Mouse (Mus musculus): Measurements from ENCODE around the gene Tmem107. TPM values are rescaled to one million over a fixed set of nuclear protein-coding genes. Genes with fewer than 3 reads are reported as not detected.

Tmem107 gene
- polyA plus RNA-seq, 1 experiment from 2014 or later: 47.6 TPM

DNA sequence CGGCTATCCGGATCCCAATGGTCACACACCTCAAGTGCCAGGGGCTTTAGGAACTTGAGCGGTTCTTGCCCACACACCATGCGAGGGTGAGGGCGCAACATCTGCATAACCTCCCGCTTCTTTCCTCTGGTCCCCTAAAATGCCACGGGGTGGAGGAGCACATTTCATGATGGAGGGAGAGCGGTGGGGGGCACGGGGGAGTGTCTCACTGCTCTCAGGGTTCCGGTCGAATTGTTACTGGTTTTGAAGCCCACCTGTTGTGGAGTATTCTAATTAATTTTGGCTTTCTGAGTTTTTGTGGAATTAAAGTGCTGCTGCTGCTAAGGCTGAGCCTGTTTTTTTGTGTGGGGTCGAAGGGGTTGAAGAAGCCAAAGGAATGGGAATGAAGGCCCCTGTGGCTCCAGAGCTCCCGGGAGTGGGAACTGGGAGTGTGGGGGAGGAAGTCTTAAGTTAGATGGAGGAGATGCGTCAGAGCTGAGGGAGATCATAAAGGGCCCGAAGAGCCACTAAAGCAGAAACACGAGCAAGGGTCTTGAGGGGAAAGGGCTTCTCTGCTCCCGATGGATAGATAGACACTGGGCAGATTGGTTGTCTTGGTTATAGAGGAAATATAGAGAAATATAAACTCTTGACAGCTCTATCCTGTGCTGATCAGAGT lies 9.2 kb upstream of the Tmem107 start:
- Histone ChIP-seq H3K4me2 (replicated peaks) (peak overlapping the region; percentile 93), H3K9me3 (no peaks in the 10 kb centered on the region), H3K27me3 (replicated peaks) (no peaks in the 10 kb centered on the region), H3K4me3 (replicated peaks) (peak overlapping the region; percentile 89), H3K27ac (no peak overlapping the region; the same call in 1 of the 2 replicates), H3K4me1 (replicated peaks) (peaks cover 28% of the 10 kb centered on the region), H3K9ac (peak overlapping the region; percentile 81), H3K36me3 (no peaks in the 10 kb centered on the region)
- no peak for ATAC-seq
- 16% methylated on average over 17 of the region's 17 CpGs for WGBS

GRCm38 (mm10) chr11:69062194-69062760 lies 8.3 kb upstream of the Tmem107 start:
- H3K9me3 ChIP-seq: no peaks in the 10 kb centered on the region
- 0 out of 2 replicates have a peak overlapping the region, but pooled peaks have one; percentile 29 for H3K9ac ChIP-seq
- peak overlapping the region; percentile 93 for H3K4me2 ChIP-seq (replicated peaks)
- ATAC-seq: no peak
- H3K4me1 ChIP-seq (replicated peaks): peaks cover 34% of the 10 kb centered on the region
- no peaks in the 10 kb centered on the region for H3K27me3 ChIP-seq (replicated peaks)
- peak overlapping the region; percentile 67 for H3K27ac ChIP-seq
- WGBS: under 1% methylated on average over 17 of the region's 17 CpGs
- no peaks in the 10 kb centered on the region for H3K36me3 ChIP-seq
- H3K4me3 ChIP-seq (replicated peaks): peak overlapping the region; percentile 66

DNA sequence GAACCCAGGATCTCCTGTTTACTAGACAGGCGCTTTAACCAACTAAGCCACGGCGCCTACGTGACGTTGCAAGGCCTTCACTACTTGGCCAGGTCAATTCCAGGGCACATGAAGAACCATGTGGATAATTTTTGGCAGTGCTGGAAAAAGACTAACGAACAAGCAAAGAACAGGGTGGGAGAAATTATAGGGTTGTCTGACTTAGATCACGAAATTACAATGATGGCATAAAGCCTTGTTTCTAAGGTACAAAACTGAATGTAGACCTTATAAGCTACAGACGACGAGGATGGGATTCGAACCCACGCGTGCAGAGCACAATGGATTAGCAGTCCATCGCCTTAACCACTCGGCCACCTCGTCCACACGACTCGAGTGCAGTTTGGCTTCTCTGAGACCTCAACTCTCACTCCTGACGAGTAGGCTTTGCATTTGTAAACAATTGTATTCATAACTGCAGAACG lies 7.8 kb upstream of the Tmem107 start:
- Histone ChIP-seq H3K27me3 (replicated peaks) (no peaks in the 10 kb centered on the region), H3K9ac (0 out of 2 replicates have a peak overlapping the region, but pooled peaks have one; percentile 29), H3K9me3 (no peaks in the 10 kb centered on the region), H3K27ac (peak overlapping the region; percentile 67; the same call in 1 of the 2 replicates), H3K4me2 (replicated peaks) (peak overlapping the region; percentile 55), H3K4me3 (replicated peaks) (peak overlapping the region; percentile 66), H3K4me1 (replicated peaks) (peaks cover 39% of the 10 kb centered on the region), H3K36me3 (no peaks in the 10 kb centered on the region)
- peak; percentile 66 for ATAC-seq
- WGBS: under 1% methylated on average over 19 of the region's 19 CpGs

DNA sequence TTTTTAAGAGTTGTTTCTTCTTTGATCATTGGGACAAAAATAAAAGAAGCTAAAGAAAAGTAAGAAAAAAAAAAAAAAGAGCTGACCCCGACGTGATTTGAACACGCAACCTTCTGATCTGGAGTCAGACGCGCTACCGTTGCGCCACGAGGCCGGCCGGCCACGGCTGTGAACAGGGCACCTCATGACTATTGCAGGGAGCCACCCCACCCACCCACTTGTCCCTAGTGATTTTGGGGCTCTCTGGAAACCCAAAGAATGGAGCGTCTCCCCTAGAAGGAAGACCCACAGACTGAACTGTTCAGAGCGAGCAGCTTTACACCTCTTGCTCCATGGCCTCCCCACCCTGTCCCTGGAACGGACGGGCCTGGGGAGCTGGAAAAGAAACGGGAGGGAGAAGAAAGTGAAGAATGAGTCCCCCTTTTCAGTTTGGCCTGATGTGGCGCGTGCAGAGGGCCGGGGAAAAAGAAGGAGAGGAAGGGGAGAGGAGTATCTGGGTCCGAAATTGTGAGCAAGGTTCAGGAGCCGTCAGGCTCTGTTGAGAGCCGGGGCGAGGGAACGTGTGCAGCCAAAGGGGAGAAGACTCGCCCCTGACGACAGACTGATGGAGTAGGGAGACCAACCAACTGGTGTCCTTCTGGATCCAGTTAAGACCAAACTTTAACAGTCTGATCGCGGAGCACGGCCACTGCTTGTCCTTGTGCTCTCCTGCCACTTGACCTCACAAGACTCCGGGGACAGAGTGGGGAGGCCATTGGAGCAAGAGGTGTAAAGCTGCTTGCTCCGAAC lies 7.0 kb upstream of the Tmem107 start:
- peak overlapping the region; percentile 65 for H3K4me2 ChIP-seq (replicated peaks)
- no peaks in the 10 kb centered on the region for H3K36me3 ChIP-seq
- no peaks in the 10 kb centered on the region for H3K9me3 ChIP-seq
- no peaks in the 10 kb centered on the region for H3K27me3 ChIP-seq (replicated peaks)
- under 1% methylated on average over 31 of the region's 31 CpGs for WGBS
- peak overlapping the region; percentile 66 for H3K9ac ChIP-seq
- H3K4me3 ChIP-seq (replicated peaks): peak overlapping the region; percentile 66
- peaks cover 36% of the 10 kb centered on the region for H3K4me1 ChIP-seq (replicated peaks)
- H3K27ac ChIP-seq: 0 out of 2 replicates have a peak overlapping the region, but pooled peaks have one; percentile 66
- peak; percentile 45; the same call in 1 of the 2 replicates for ATAC-seq

- Histone ChIP-seq H3K27me3 (replicated peaks) (no peaks in the 10 kb centered on the region), H3K27ac (no peak overlapping the region), H3K4me1 (replicated peaks) (peaks cover 33% of the 10 kb centered on the region), H3K9me3 (no peaks in the 10 kb centered on the region), H3K4me3 (replicated peaks) (peak overlapping the region; percentile 66), H3K4me2 (replicated peaks) (peak overlapping the region; percentile 65), H3K9ac (peak overlapping the region; percentile 66), H3K36me3 (no peaks in the 10 kb centered on the region)
- ATAC-seq: no peak
- 58% methylated on average over 9 of the region's 9 CpGs for WGBS
Measured at GRCm38 (mm10) chr11:69064259-69065133, 6.1 kb upstream of the Tmem107 start.

- no peak overlapping the region for H3K4me2 ChIP-seq (replicated peaks)
Measured at GRCm38 (mm10) chr11:69065394-69065925, 5.1 kb upstream of the Tmem107 start.

DNA sequence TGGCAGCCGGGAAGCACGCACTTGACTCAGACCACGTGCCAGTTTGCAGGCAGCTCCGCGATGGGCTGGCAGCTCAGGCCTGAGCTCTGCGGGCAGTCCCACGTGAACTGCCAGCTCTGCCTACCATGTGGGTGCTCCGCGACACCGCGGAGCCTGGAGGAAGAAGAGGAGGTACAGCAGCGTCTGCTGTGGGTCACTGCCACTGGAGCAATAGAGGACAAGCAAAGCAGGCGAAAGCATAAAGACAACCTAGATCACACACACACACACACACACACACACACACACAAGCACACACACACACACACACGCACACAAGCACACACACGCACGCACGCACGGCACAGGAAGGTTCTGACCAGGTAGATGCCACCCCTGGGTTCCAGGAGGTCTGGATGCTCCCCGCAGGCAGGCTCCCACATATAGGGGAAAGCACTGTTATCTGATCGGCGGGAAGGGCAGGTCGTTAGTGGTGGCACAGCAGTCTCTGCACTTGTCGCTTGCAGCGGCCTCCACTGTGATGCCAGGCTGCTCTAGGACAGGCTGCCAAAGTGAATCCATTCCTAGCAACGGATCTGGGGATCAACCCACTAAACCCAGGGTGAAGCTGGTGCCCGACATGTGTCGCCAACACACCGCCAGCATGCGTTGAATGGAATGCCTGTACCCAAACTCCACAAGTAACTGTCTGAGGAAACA lies 4.3 kb upstream of the Tmem107 start:
- Histone ChIP-seq H3K27ac (no peak overlapping the region), H3K4me2 (replicated peaks) (peak overlapping the region; percentile 90), H3K4me1 (replicated peaks) (peaks cover 27% of the 10 kb centered on the region), H3K27me3 (replicated peaks) (no peaks in the 10 kb centered on the region), H3K4me3 (replicated peaks) (peak overlapping the region; percentile 40), H3K9me3 (no peaks in the 10 kb centered on the region), H3K9ac (peak overlapping the region; percentile 40), H3K36me3 (no peaks in the 10 kb centered on the region)
- WGBS: 3% methylated on average over 29 of the region's 29 CpGs
- no peak for ATAC-seq

More at GRCm38 (mm10) chr11:69065394-69065925, 5.1 kb upstream of the Tmem107 start:
- 65% methylated on average over 3 of the region's 3 CpGs for WGBS
- no peaks in the 10 kb centered on the region for H3K36me3 ChIP-seq
- no peak for ATAC-seq
- H3K9me3 ChIP-seq: no peaks in the 10 kb centered on the region
- no peaks in the 10 kb centered on the region for H3K27me3 ChIP-seq (replicated peaks)
- peaks cover 32% of the 10 kb centered on the region for H3K4me1 ChIP-seq (replicated peaks)
- no peak overlapping the region for H3K27ac ChIP-seq
- no peak overlapping the region for H3K9ac ChIP-seq
- H3K4me3 ChIP-seq (replicated peaks): no peak overlapping the region

GRCm38 (mm10) chr11:69066956-69067355 lies 3.6 kb upstream of the Tmem107 start:
- Histone ChIP-seq H3K36me3 (no peaks in the 10 kb centered on the region), H3K4me3 (replicated peaks) (peak overlapping the region; percentile 40), H3K9ac (no peak overlapping the region), H3K27me3 (replicated peaks) (no peaks in the 10 kb centered on the region), H3K9me3 (no peaks in the 10 kb centered on the region), H3K4me2 (replicated peaks) (peak overlapping the region; percentile 90), H3K4me1 (replicated peaks) (peaks cover 28% of the 10 kb centered on the region), H3K27ac (peak overlapping the region; percentile 8; the same call in 1 of the 2 replicates)
- no peak for ATAC-seq
- WGBS: 9% methylated on average over 8 of the region's 8 CpGs

DNA sequence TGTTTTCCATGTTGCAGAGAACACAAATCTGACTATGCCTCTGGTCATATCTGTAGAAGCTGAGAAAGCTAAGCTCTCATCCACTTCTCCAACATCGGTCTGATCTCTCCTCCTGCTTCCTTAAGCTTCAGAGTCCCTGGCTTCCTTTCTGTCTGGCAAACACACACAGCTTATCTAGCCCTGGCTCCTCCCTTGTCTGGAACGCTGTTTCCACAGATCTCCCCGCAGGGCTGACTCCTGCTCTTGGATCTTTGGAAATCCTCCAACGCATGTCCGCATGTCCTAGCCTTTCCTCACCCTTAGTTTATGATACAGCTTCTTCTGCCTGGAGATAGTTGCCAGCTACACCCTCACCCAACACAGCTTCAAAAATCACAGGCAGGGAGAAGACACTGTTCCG lies 3.0 kb upstream of the Tmem107 start:
- no peak overlapping the region; the same call in 1 of the 2 replicates for H3K9ac ChIP-seq
- ATAC-seq: no peak
- H3K4me3 ChIP-seq (replicated peaks): no peak overlapping the region
- H3K4me2 ChIP-seq (replicated peaks): peak overlapping the region; percentile 90; the same call in 1 of the 2 replicates
- H3K27me3 ChIP-seq (replicated peaks): no peaks in the 10 kb centered on the region
- peaks cover 34% of the 10 kb centered on the region for H3K4me1 ChIP-seq (replicated peaks)
- H3K36me3 ChIP-seq: no peaks in the 10 kb centered on the region
- H3K9me3 ChIP-seq: no peaks in the 10 kb centered on the region
- WGBS: 26% methylated on average over 6 of the region's 6 CpGs
- H3K27ac ChIP-seq: peak overlapping the region; percentile 8; the same call in 1 of the 2 replicates

- ATAC-seq: no peak
Measured at GRCm38 (mm10) chr11:69070093-69070492, 513 bp upstream of the Tmem107 start.

GRCm38 (mm10) chr11:69071262-69071661 lies 656 bp downstream of the Tmem107 start:
- peak overlapping the region; percentile 66 for H3K9ac ChIP-seq
- peak overlapping the region; percentile 80 for H3K27ac ChIP-seq
- WGBS: 24% methylated on average over 9 of the region's 9 CpGs
- H3K27me3 ChIP-seq (replicated peaks): no peaks in the 10 kb centered on the region
- no peaks in the 10 kb centered on the region for H3K9me3 ChIP-seq
- peak overlapping the region; percentile 83 for H3K4me2 ChIP-seq (replicated peaks)
- no peaks in the 10 kb centered on the region for H3K36me3 ChIP-seq
- peak overlapping the region; percentile 54 for H3K4me3 ChIP-seq (replicated peaks)
- peaks cover 30% of the 10 kb centered on the region for H3K4me1 ChIP-seq (replicated peaks)
- ATAC-seq: no peak

More at GRCm38 (mm10) chr11:69070093-69070492, 513 bp upstream of the Tmem107 start:
- Histone ChIP-seq H3K4me3 (replicated peaks) (peak overlapping the region; percentile 54), H3K9ac (peak overlapping the region; percentile 66), H3K4me1 (replicated peaks) (peaks cover 32% of the 10 kb centered on the region), H3K36me3 (no peaks in the 10 kb centered on the region), H3K27me3 (replicated peaks) (no peaks in the 10 kb centered on the region), H3K4me2 (replicated peaks) (peak overlapping the region; percentile 83), H3K9me3 (no peaks in the 10 kb centered on the region), H3K27ac (peak overlapping the region; percentile 80)
- 2% methylated on average over 13 of the region's 13 CpGs for WGBS

Data from intestine, embryonic 15.5 days (tissue).